18 mouse cellular contexts compared by ENCODE assay signal in genomic region chr10:68090544-68090943, GRCm38 (mm10).
A peak's percentile ranks its signal among the peaks of the same experiment; 100 is the strongest.
DNase-seq lines count a peak whose midpoint lies in the region; ATAC-seq and TF ChIP-seq lines count a peak whose summit lies in the region.
"Had no signal": no experiment of that assay in that cellular context is flagged by ENCODE, and none has a peak within 500 bp of the region (broad histone marks: within the 10 kb centered on the region; RNA-seq: fewer than 3 reads in every experiment).

No protein-coding gene starts in this region.

- ATAC-seq in heart, embryonic 13.5 days (ENCODE audit: extremely low read depth, insufficient number of reproducible peaks, low FRiP score, low TSS enrichment) = no peak
- no peak for ATAC-seq in liver, embryonic 11.5 days (replicated peaks; ENCODE audit: low FRiP score)
- ATAC-seq: forebrain, embryonic 13.5 days; midbrain, embryonic 15.5 days had no signal

- H3K4me2 ChIP-seq in heart, embryonic 13.5 days = no peak overlapping the region
- no peak overlapping the region for H3K4me2 ChIP-seq in liver, embryonic 11.5 days
- H3K4me2 ChIP-seq: embryonic facial prominence, embryonic 15.5 days; forebrain, embryonic 13.5 days; hindbrain, embryonic 14.5 days; limb, embryonic 13.5 days; midbrain, embryonic 15.5 days; neural tube, embryonic 12.5 days had no signal

- TF ChIP-seq POLR2A in liver, adult 2 months (IDR thresholded peaks at IDR 0.05; ENCODE audit: extremely low read depth, insufficient read depth, low read length) = no peak

- peaks cover 29% of the 10 kb centered on the region for H3K36me3 ChIP-seq in heart, embryonic 13.5 days
- H3K36me3 ChIP-seq in liver, adult 2 months (ENCODE audit: control insufficient read depth, insufficient read depth, low read length) = peaks cover 5% of the 10 kb centered on the region; the same call in 1 of the 2 replicates
- no peaks in the 10 kb centered on the region; the same call in 1 of the 2 replicates for H3K36me3 ChIP-seq in liver, embryonic 11.5 days (ENCODE audit: control insufficient read depth, insufficient read depth, low read length)

- no peak overlapping the region for H3K4me3 ChIP-seq in heart, embryonic 13.5 days
- no peak overlapping the region for H3K4me3 ChIP-seq in liver, adult 2 months (ENCODE audit: insufficient read depth, low read depth, low read length)
- no peak overlapping the region for H3K4me3 ChIP-seq in liver, embryonic 11.5 days (ENCODE audit: low read depth, low read length)
- H3K4me3 ChIP-seq: embryonic facial prominence, embryonic 15.5 days; forebrain, embryonic 13.5 days; layer of hippocampus, adult 2 months; left cerebral cortex, adult 2 months; limb, embryonic 13.5 days; midbrain, embryonic 15.5 days; neural tube, embryonic 12.5 days had no signal

- intact Hi-C loops in heart, postnatal 10 days (cut with DNase I) = loop anchor here (2.0 to 5.0 kb wide), 2 partner anchors 37 to 48 kb away; no protein-coding TSS in a partner anchor
- intact Hi-C loops in left cerebral cortex, postnatal 4 days (cut with DNase I) = no loop called here

- H3K27me3 ChIP-seq in heart, embryonic 13.5 days (replicated peaks) = no peaks in the 10 kb centered on the region
- no peaks in the 10 kb centered on the region for H3K27me3 ChIP-seq in liver, adult 2 months (ENCODE audit: control insufficient read depth, insufficient read depth, low read length)
- H3K27me3 ChIP-seq in liver, embryonic 11.5 days (replicated peaks; ENCODE audit: control insufficient read depth, insufficient read depth, low read length) = no peaks in the 10 kb centered on the region
- H3K27me3 ChIP-seq: embryonic facial prominence, embryonic 15.5 days; forebrain, embryonic 13.5 days; limb, embryonic 13.5 days; midbrain, embryonic 15.5 days; neural tube, embryonic 12.5 days had no signal

- TF ChIP-seq CTCF in liver, adult 2 months (IDR thresholded peaks at IDR 0.05; ENCODE audit: low read depth, low read length) = no peak

- DNase-seq in heart, postnatal 10 days = no peak
- DNase-seq in liver, adult 2 months (ENCODE audit: extremely low read depth, low read depth, low spot score) = peak; percentile 73
- no peak for DNase-seq in liver, embryonic 11.5 days (ENCODE audit: low spot score)
- DNase-seq in 3T3-L1 (ENCODE audit: low read depth, low spot score) (peak; percentile 68), adipocyte (ENCODE audit: low spot score) (peak; percentile 44)
- DNase-seq in layer of hippocampus, adult 9-11 months = no peak
- DNase-seq in left cerebral cortex, postnatal 4 days = no peak
- DNase-seq: right cerebral cortex, postnatal 25 days; thymus, adult 2 months had no signal

- no peaks in the 10 kb centered on the region for H3K79me2 ChIP-seq in liver, adult 2 months (ENCODE audit: control insufficient read depth, insufficient read depth, low read length)

- H3K9me3 ChIP-seq in heart, embryonic 13.5 days = no peaks in the 10 kb centered on the region
- no peaks in the 10 kb centered on the region for H3K9me3 ChIP-seq in liver, embryonic 11.5 days (ENCODE audit: control insufficient read depth, low read length)
- H3K9me3 ChIP-seq: embryonic facial prominence, embryonic 15.5 days; forebrain, embryonic 13.5 days; limb, embryonic 13.5 days; midbrain, embryonic 15.5 days; neural tube, embryonic 12.5 days had no signal

- no peak overlapping the region for H3K9ac ChIP-seq in heart, embryonic 13.5 days
- peak overlapping the region; percentile 18; the same call in 1 of the 2 replicates for H3K9ac ChIP-seq in liver, adult 2 months (ENCODE audit: low read depth, low read length)
- H3K9ac ChIP-seq in liver, embryonic 11.5 days (ENCODE audit: low read depth, low read length) = no peak overlapping the region
- H3K9ac ChIP-seq: embryonic facial prominence, embryonic 15.5 days; forebrain, embryonic 13.5 days; hindbrain, embryonic 14.5 days; limb, embryonic 13.5 days; midbrain, embryonic 15.5 days; neural tube, embryonic 12.5 days had no signal

- peak overlapping the region; percentile 61 for H3K27ac ChIP-seq in heart, embryonic 13.5 days (replicated peaks)
- peak overlapping the region; percentile 89 for H3K27ac ChIP-seq in liver, adult 2 months (replicated peaks; ENCODE audit: insufficient read depth, low read depth, low read length)
- H3K27ac ChIP-seq in liver, embryonic 11.5 days (ENCODE audit: low read depth, low read length) = no peak overlapping the region
- H3K27ac ChIP-seq: forebrain, embryonic 13.5 days; hindbrain, embryonic 14.5 days; layer of hippocampus, adult 2 months; left cerebral cortex, adult 2 months; limb, embryonic 13.5 days; midbrain, embryonic 15.5 days; neural tube, embryonic 12.5 days had no signal

- 60% methylated on average over 3 of the region's 3 CpGs for WGBS in heart, embryonic 13.5 days
- WGBS in liver, adult 2 months = 12% methylated on average over 3 of the region's 3 CpGs
- 69% methylated on average over 3 of the region's 3 CpGs for WGBS in liver, embryonic 11.5 days

- H3K4me1 ChIP-seq in heart, embryonic 13.5 days = peaks cover 43% of the 10 kb centered on the region
- H3K4me1 ChIP-seq in liver, adult 2 months (ENCODE audit: control insufficient read depth, insufficient read depth, low read length) = peaks cover 27% of the 10 kb centered on the region
- H3K4me1 ChIP-seq in liver, embryonic 11.5 days (replicated peaks; ENCODE audit: control insufficient read depth, insufficient read depth, low read length) = no peaks in the 10 kb centered on the region; the same call in 1 of the 2 replicates
- H3K4me1 ChIP-seq: forebrain, embryonic 13.5 days; midbrain, embryonic 15.5 days; neural tube, embryonic 12.5 days had no signal

Comparison
In these comparisons a context has a peak if more than half of its experiments do, and no peak if none do; other contexts are left out.
1. DNase-seq: peak in liver, adult 2 months (single experiment), 3T3-L1 (single experiment) and adipocyte (single experiment); none in heart, postnatal 10 days (0 of 2), liver, embryonic 11.5 days (single experiment), layer of hippocampus, adult 9-11 months (single experiment) and left cerebral cortex, postnatal 4 days (single experiment).